Mouse (Mus musculus): ENCODE data around the gene Stard5. TPM values are rescaled to one million over a fixed set of nuclear protein-coding genes. Genes with fewer than 3 reads are reported as not detected.

The Stard5 gene
- total RNA-seq, 1 experiment from 2014 or later: 49.9 TPM

- no peak; the same call in 1 of the 2 replicates for ATAC-seq (ENCODE audit: extremely low read depth, insufficient number of reproducible peaks, low FRiP score, poor library complexity, severe bottlenecking)
These were observed 509 bp upstream of the Stard5 start for GRCm38 (mm10) chr7:83631073-83631827.

- ATAC-seq (ENCODE audit: extremely low read depth, insufficient number of reproducible peaks, low FRiP score, poor library complexity, severe bottlenecking): no peak
These were observed 942 bp downstream of the Stard5 start for GRCm38 (mm10) chr7:83632682-83633120.

GRCm38 (mm10) chr7:83633856-83634255 lies 2.1 kb downstream of the Stard5 start:
- no peak for ATAC-seq (ENCODE audit: extremely low read depth, insufficient number of reproducible peaks, low FRiP score, poor library complexity, severe bottlenecking)

GRCm38 (mm10) chr7:83635726-83636125 lies 4.0 kb downstream of the Stard5 start:
- ATAC-seq (ENCODE audit: extremely low read depth, insufficient number of reproducible peaks, low FRiP score, poor library complexity, severe bottlenecking): no peak

GRCm38 (mm10) chr7:83636425-83636824 lies 4.7 kb downstream of the Stard5 start:
- ATAC-seq (ENCODE audit: extremely low read depth, insufficient number of reproducible peaks, low FRiP score, poor library complexity, severe bottlenecking): no peak

- no peak for ATAC-seq (ENCODE audit: extremely low read depth, insufficient number of reproducible peaks, low FRiP score, poor library complexity, severe bottlenecking)
These were observed 6.2 kb downstream of the Stard5 start for GRCm38 (mm10) chr7:83637781-83638583.

- ATAC-seq (ENCODE audit: extremely low read depth, insufficient number of reproducible peaks, low FRiP score, poor library complexity, severe bottlenecking): peak; percentile 84
These were observed 7.3 kb downstream of the Stard5 start for GRCm38 (mm10) chr7:83639084-83639483.

- ATAC-seq (ENCODE audit: extremely low read depth, insufficient number of reproducible peaks, low FRiP score, poor library complexity, severe bottlenecking): no peak
These were observed 8.8 kb downstream of the Stard5 start for GRCm38 (mm10) chr7:83640581-83640980.

- no peak for ATAC-seq (ENCODE audit: extremely low read depth, insufficient number of reproducible peaks, low FRiP score, poor library complexity, severe bottlenecking)
These were observed 9.4 kb downstream of the Stard5 start for GRCm38 (mm10) chr7:83641163-83641562.

- ATAC-seq (ENCODE audit: extremely low read depth, insufficient number of reproducible peaks, low FRiP score, poor library complexity, severe bottlenecking): no peak
These were observed 11.8 kb downstream of the Stard5 start for GRCm38 (mm10) chr7:83643581-83643980.

- no peak for ATAC-seq (ENCODE audit: extremely low read depth, insufficient number of reproducible peaks, low FRiP score, poor library complexity, severe bottlenecking)
These were observed 13.0 kb downstream of the Stard5 start for GRCm38 (mm10) chr7:83644761-83645160.

GRCm38 (mm10) chr7:83645476-83645875 lies 13.7 kb downstream of the Stard5 start:
- peak; percentile 88 for ATAC-seq (ENCODE audit: extremely low read depth, insufficient number of reproducible peaks, low FRiP score, poor library complexity, severe bottlenecking)

- ATAC-seq (ENCODE audit: extremely low read depth, insufficient number of reproducible peaks, low FRiP score, poor library complexity, severe bottlenecking): no peak
These were observed 17.0 kb downstream of the Stard5 start for GRCm38 (mm10) chr7:83648807-83649206.

GRCm38 (mm10) chr7:83650638-83651037 lies 18.9 kb downstream of the Stard5 start:
- peak; percentile 54 for ATAC-seq (ENCODE audit: extremely low read depth, insufficient number of reproducible peaks, low FRiP score, poor library complexity, severe bottlenecking)

GRCm38 (mm10) chr7:83652498-83652897 lies 20.7 kb downstream of the Stard5 start:
- ATAC-seq (ENCODE audit: extremely low read depth, insufficient number of reproducible peaks, low FRiP score, poor library complexity, severe bottlenecking): no peak

- ATAC-seq (ENCODE audit: extremely low read depth, insufficient number of reproducible peaks, low FRiP score, poor library complexity, severe bottlenecking): no peak
These were observed 21.9 kb downstream of the Stard5 start for GRCm38 (mm10) chr7:83653605-83654051.

GRCm38 (mm10) chr7:83654196-83654595 lies 22.4 kb downstream of the Stard5 start:
- ATAC-seq (ENCODE audit: extremely low read depth, insufficient number of reproducible peaks, low FRiP score, poor library complexity, severe bottlenecking): no peak

- peak; percentile 57 for ATAC-seq (ENCODE audit: extremely low read depth, insufficient number of reproducible peaks, low FRiP score, poor library complexity, severe bottlenecking)
These were observed 23.3 kb downstream of the Stard5 start for GRCm38 (mm10) chr7:83654938-83655630.

GRCm38 (mm10) chr7:83658716-83659115 lies 27.0 kb downstream of the Stard5 start:
- peak; percentile 15; the same call in 1 of the 2 replicates for ATAC-seq (ENCODE audit: extremely low read depth, insufficient number of reproducible peaks, low FRiP score, poor library complexity, severe bottlenecking)
